Mouse (Mus musculus): ENCODE measurements around the gene Cdhr3. TPM values are rescaled to one million over a fixed set of nuclear protein-coding genes. Genes with fewer than 3 reads are reported as not detected.

Cdhr3 gene
- polyA plus RNA-seq (2015; fragmentation: Nextera tagmentation; extraction: Ambion mirVana): 0.14 TPM in 1 of 2 replicates, not detected in the other

GRCm38 (mm10) chr12:33092775-33093174 lies at the start of gene Cdhr3:
Gene Cdhr3, minus strand, starts transcription at chr12:33092875.
- H3K36me3 ChIP-seq: no peaks in the 10 kb centered on the region
- no peak within 1 kb of the TSS for H3K27ac ChIP-seq
- no peaks in the 10 kb centered on the region for H3K9me3 ChIP-seq
- H3K4me2 ChIP-seq (replicated peaks): no peak within 1 kb of the TSS
- no peak for ATAC-seq
- H3K4me1 ChIP-seq (replicated peaks): no peaks in the 10 kb centered on the region
- H3K9ac ChIP-seq (replicated peaks): no peak within 1 kb of the TSS
- H3K4me3 ChIP-seq (replicated peaks): no peak within 1 kb of the TSS
- no peaks in the 10 kb centered on the region for H3K27me3 ChIP-seq
- 76% methylated on average over 6 of the region's 6 CpGs for WGBS

- Histone ChIP-seq H3K27me3 (no peaks in the 10 kb centered on the region), H3K27ac (no peak overlapping the region), H3K4me2 (replicated peaks) (no peak overlapping the region), H3K36me3 (no peaks in the 10 kb centered on the region), H3K4me3 (replicated peaks) (no peak overlapping the region), H3K9ac (replicated peaks) (no peak overlapping the region), H3K9me3 (no peaks in the 10 kb centered on the region), H3K4me1 (replicated peaks) (no peaks in the 10 kb centered on the region)
- ATAC-seq: no peak
- WGBS: 86% methylated on average over 3 of the region's 3 CpGs
Observed at GRCm38 (mm10) chr12:33139083-33139482, 46.4 kb upstream of the Cdhr3 start.

- 97% methylated on average over 1 of the region's 1 CpGs for WGBS
Observed at GRCm38 (mm10) chr12:33137857-33138256, 45.2 kb upstream of the Cdhr3 start.

GRCm38 (mm10) chr12:33131796-33132195 lies 39.1 kb upstream of the Cdhr3 start:
- peaks cover 13% of the 10 kb centered on the region for H3K4me1 ChIP-seq (replicated peaks)
- H3K9me3 ChIP-seq: no peaks in the 10 kb centered on the region
- no peak for ATAC-seq
- WGBS: 85% methylated on average over 7 of the region's 7 CpGs
- no peak overlapping the region for H3K9ac ChIP-seq (replicated peaks)
- 0 out of 2 replicates have a peak overlapping the region, but pooled peaks have one; percentile 11 for H3K27ac ChIP-seq
- H3K4me3 ChIP-seq (replicated peaks): no peak overlapping the region
- no peaks in the 10 kb centered on the region for H3K36me3 ChIP-seq
- H3K27me3 ChIP-seq: no peaks in the 10 kb centered on the region
- no peak overlapping the region for H3K4me2 ChIP-seq (replicated peaks)

More at GRCm38 (mm10) chr12:33137857-33138256, 45.2 kb upstream of the Cdhr3 start:
- Histone ChIP-seq H3K4me2 (replicated peaks) (no peak overlapping the region), H3K9me3 (no peaks in the 10 kb centered on the region), H3K27ac (no peak overlapping the region), H3K27me3 (no peaks in the 10 kb centered on the region), H3K4me1 (replicated peaks) (no peaks in the 10 kb centered on the region), H3K4me3 (replicated peaks) (no peak overlapping the region), H3K9ac (replicated peaks) (no peak overlapping the region), H3K36me3 (no peaks in the 10 kb centered on the region)
- ATAC-seq: no peak

- peak; percentile 25; the same call in 1 of the 2 replicates for ATAC-seq
- H3K27ac ChIP-seq: no peak overlapping the region
Observed at GRCm38 (mm10) chr12:33130401-33130800, 37.7 kb upstream of the Cdhr3 start.

GRCm38 (mm10) chr12:33129410-33129809 lies 36.7 kb upstream of the Cdhr3 start:
- no peak overlapping the region for H3K9ac ChIP-seq (replicated peaks)
- H3K4me2 ChIP-seq (replicated peaks): no peak overlapping the region
- 25% methylated on average over 4 of the region's 4 CpGs for WGBS
- ATAC-seq: peak; percentile 50; the same call in 1 of the 2 replicates
- no peak overlapping the region for H3K27ac ChIP-seq
- no peak overlapping the region for H3K4me3 ChIP-seq (replicated peaks)
- no peaks in the 10 kb centered on the region for H3K9me3 ChIP-seq
- peaks cover 13% of the 10 kb centered on the region for H3K4me1 ChIP-seq (replicated peaks)
- H3K27me3 ChIP-seq: no peaks in the 10 kb centered on the region
- H3K36me3 ChIP-seq: no peaks in the 10 kb centered on the region

More at GRCm38 (mm10) chr12:33130401-33130800, 37.7 kb upstream of the Cdhr3 start:
- peaks cover 13% of the 10 kb centered on the region for H3K4me1 ChIP-seq (replicated peaks)
- no peaks in the 10 kb centered on the region for H3K36me3 ChIP-seq
- no peaks in the 10 kb centered on the region for H3K27me3 ChIP-seq
- H3K4me2 ChIP-seq (replicated peaks): no peak overlapping the region
- no peak overlapping the region for H3K9ac ChIP-seq (replicated peaks)
- H3K4me3 ChIP-seq (replicated peaks): no peak overlapping the region
- no peaks in the 10 kb centered on the region for H3K9me3 ChIP-seq
- 40% methylated on average over 8 of the region's 8 CpGs for WGBS

- ATAC-seq: peak; percentile 41; the same call in 1 of the 2 replicates
- 36% methylated on average over 7 of the region's 7 CpGs for WGBS
- no peak overlapping the region for H3K27ac ChIP-seq
Observed at GRCm38 (mm10) chr12:33128702-33129101, 36.0 kb upstream of the Cdhr3 start.

GRCm38 (mm10) chr12:33128121-33128520 lies 35.4 kb upstream of the Cdhr3 start:
- no peaks in the 10 kb centered on the region for H3K27me3 ChIP-seq
- no peak overlapping the region for H3K9ac ChIP-seq (replicated peaks)
- no peaks in the 10 kb centered on the region for H3K9me3 ChIP-seq
- peaks cover 13% of the 10 kb centered on the region for H3K4me1 ChIP-seq (replicated peaks)
- H3K36me3 ChIP-seq: no peaks in the 10 kb centered on the region
- H3K27ac ChIP-seq: no peak overlapping the region
- H3K4me3 ChIP-seq (replicated peaks): no peak overlapping the region
- no peak overlapping the region for H3K4me2 ChIP-seq (replicated peaks)
- WGBS: 92% methylated on average over 2 of the region's 2 CpGs
- ATAC-seq: no peak

More at GRCm38 (mm10) chr12:33128702-33129101, 36.0 kb upstream of the Cdhr3 start:
- Histone ChIP-seq H3K4me1 (replicated peaks) (peaks cover 13% of the 10 kb centered on the region), H3K9me3 (no peaks in the 10 kb centered on the region), H3K27me3 (no peaks in the 10 kb centered on the region), H3K4me3 (replicated peaks) (no peak overlapping the region), H3K9ac (replicated peaks) (no peak overlapping the region), H3K4me2 (replicated peaks) (no peak overlapping the region), H3K36me3 (no peaks in the 10 kb centered on the region)

- no peak for ATAC-seq
- Histone ChIP-seq H3K4me1 (replicated peaks) (peaks cover 13% of the 10 kb centered on the region), H3K27ac (no peak overlapping the region), H3K27me3 (no peaks in the 10 kb centered on the region), H3K9ac (replicated peaks) (no peak overlapping the region), H3K36me3 (no peaks in the 10 kb centered on the region), H3K4me2 (replicated peaks) (no peak overlapping the region), H3K4me3 (replicated peaks) (no peak overlapping the region), H3K9me3 (no peaks in the 10 kb centered on the region)
Observed at GRCm38 (mm10) chr12:33126243-33126642, 33.6 kb upstream of the Cdhr3 start.

- Histone ChIP-seq H3K9ac (replicated peaks) (no peak overlapping the region), H3K27me3 (no peaks in the 10 kb centered on the region), H3K4me3 (replicated peaks) (no peak overlapping the region), H3K27ac (no peak overlapping the region), H3K36me3 (no peaks in the 10 kb centered on the region), H3K9me3 (no peaks in the 10 kb centered on the region), H3K4me2 (replicated peaks) (no peak overlapping the region), H3K4me1 (replicated peaks) (peaks cover 13% of the 10 kb centered on the region)
- ATAC-seq: no peak
- WGBS: 88% methylated on average over 9 of the region's 9 CpGs
Observed at GRCm38 (mm10) chr12:33125594-33126227, 33.0 kb upstream of the Cdhr3 start.

- Histone ChIP-seq H3K9ac (replicated peaks) (no peak overlapping the region), H3K9me3 (no peaks in the 10 kb centered on the region), H3K4me1 (replicated peaks) (peaks cover 8% of the 10 kb centered on the region; the same call in 1 of the 2 replicates), H3K4me2 (replicated peaks) (0 out of 2 replicates have a peak overlapping the region, but pooled peaks have one; percentile 3), H3K36me3 (no peaks in the 10 kb centered on the region), H3K27me3 (0 out of 2 replicates have a peak, but pooled peaks cover 7% of the 10 kb centered on the region), H3K4me3 (replicated peaks) (no peak overlapping the region), H3K27ac (no peak overlapping the region)
- no peak for ATAC-seq
- 36% methylated on average over 15 of the region's 15 CpGs for WGBS
Observed at GRCm38 (mm10) chr12:33118624-33119301, 26.1 kb upstream of the Cdhr3 start.

- H3K27ac ChIP-seq: peak overlapping the region; percentile 27; the same call in 1 of the 2 replicates
- H3K9ac ChIP-seq (replicated peaks): no peak overlapping the region; the same call in 1 of the 2 replicates
- H3K9me3 ChIP-seq: no peaks in the 10 kb centered on the region
- 40% methylated on average over 14 of the region's 14 CpGs for WGBS
- no peaks in the 10 kb centered on the region for H3K36me3 ChIP-seq
- no peaks in the 10 kb centered on the region for H3K27me3 ChIP-seq
- H3K4me3 ChIP-seq (replicated peaks): no peak overlapping the region
- H3K4me2 ChIP-seq (replicated peaks): no peak overlapping the region; the same call in 1 of the 2 replicates
- H3K4me1 ChIP-seq (replicated peaks): peaks cover 29% of the 10 kb centered on the region
- ATAC-seq: peak; percentile 61
Observed at GRCm38 (mm10) chr12:33110894-33111471, 18.3 kb upstream of the Cdhr3 start.
